Mouse (Mus musculus): Measurements from ENCODE around the gene Gm6509. TPM values are rescaled to one million over a fixed set of nuclear protein-coding genes. Genes with fewer than 3 reads are reported as not detected.
"Not testable (repeated sequence)": the region's sequence is repeated elsewhere in the genome, so short reads cannot be mapped to it uniquely, and the experiment has no call there.

Gm6509 gene
- polyA plus RNA-seq (2016; fragmentation: Nextera tagmentation; extraction: Ambion mirVana) = not detected in 2 replicates

GRCm38 (mm10) chr5:94623679-94624078 is at the start of gene Gm6509:
Gm6509 (plus strand) TSS chr5:94623979.
- H3K36me3 ChIP-seq; ATAC-seq; H3K27me3 ChIP-seq (replicated peaks); H3K4me3 ChIP-seq; H3K4me2 ChIP-seq; H3K27ac ChIP-seq; H3K9ac ChIP-seq; H3K4me1 ChIP-seq; H3K9me3 ChIP-seq (replicated peaks): not testable (repeated sequence)
- WGBS (ENCODE audit: insufficient replicate concordance) = 29% methylated on average over 1 of the region's 2 CpGs

- no CpG with 5 or more reads among the region's 1 CpGs for WGBS (ENCODE audit: insufficient replicate concordance)
- not testable (repeated sequence) for H3K9me3 ChIP-seq (replicated peaks)
Observed at GRCm38 (mm10) chr5:94616242-94616641, 7.5 kb upstream of the Gm6509 start, which contains the start of gene Gm3147. Gm3147 (minus strand) TSS chr5:94616342.

GRCm38 (mm10) chr5:94648082-94648481 is 24.3 kb downstream of the Gm6509 start, which contains the start of gene Gm6205:
Gm6205 (plus strand) TSS chr5:94648382.
- not testable (repeated sequence) for ATAC-seq; H3K9me3 ChIP-seq (replicated peaks); H3K9ac ChIP-seq; H3K36me3 ChIP-seq; H3K27me3 ChIP-seq (replicated peaks); H3K4me3 ChIP-seq; H3K27ac ChIP-seq; H3K4me2 ChIP-seq; H3K4me1 ChIP-seq
- WGBS (ENCODE audit: insufficient replicate concordance) = no CpG with 5 or more reads among the region's 2 CpGs

More at GRCm38 (mm10) chr5:94616242-94616641, 7.5 kb upstream of the Gm6509 start, which contains the start of gene Gm3147:
- not testable (repeated sequence) for H3K27me3 ChIP-seq (replicated peaks); H3K4me1 ChIP-seq; H3K36me3 ChIP-seq; H3K27ac ChIP-seq; H3K9ac ChIP-seq; ATAC-seq; H3K4me3 ChIP-seq; H3K4me2 ChIP-seq

Other genes with a start within 250 kb of the Gm6509 start
- not detected in 2 replicates for gene Gm7682, start 178.2 kb upstream of the Gm6509 start, polyA plus RNA-seq (2016; fragmentation: Nextera tagmentation; extraction: Ambion mirVana)
- not detected in 2 replicates for gene Gm3139, start 97.7 kb upstream of the Gm6509 start, polyA plus RNA-seq (2016; fragmentation: Nextera tagmentation; extraction: Ambion mirVana)
- gene Gm3147, start 7.6 kb upstream of the Gm6509 start, polyA plus RNA-seq (2016; fragmentation: Nextera tagmentation; extraction: Ambion mirVana) = not detected in 2 replicates
- gene Gm6205, start 24.4 kb downstream of the Gm6509 start, polyA plus RNA-seq (2016; fragmentation: Nextera tagmentation; extraction: Ambion mirVana) = not detected in 2 replicates
- gene Gm3183, start 241.5 kb downstream of the Gm6509 start, polyA plus RNA-seq (2016; fragmentation: Nextera tagmentation; extraction: Ambion mirVana) = not detected in 2 replicates